ENCODE assay signal across 9 mouse cellular contexts in the genomic region with DNA sequence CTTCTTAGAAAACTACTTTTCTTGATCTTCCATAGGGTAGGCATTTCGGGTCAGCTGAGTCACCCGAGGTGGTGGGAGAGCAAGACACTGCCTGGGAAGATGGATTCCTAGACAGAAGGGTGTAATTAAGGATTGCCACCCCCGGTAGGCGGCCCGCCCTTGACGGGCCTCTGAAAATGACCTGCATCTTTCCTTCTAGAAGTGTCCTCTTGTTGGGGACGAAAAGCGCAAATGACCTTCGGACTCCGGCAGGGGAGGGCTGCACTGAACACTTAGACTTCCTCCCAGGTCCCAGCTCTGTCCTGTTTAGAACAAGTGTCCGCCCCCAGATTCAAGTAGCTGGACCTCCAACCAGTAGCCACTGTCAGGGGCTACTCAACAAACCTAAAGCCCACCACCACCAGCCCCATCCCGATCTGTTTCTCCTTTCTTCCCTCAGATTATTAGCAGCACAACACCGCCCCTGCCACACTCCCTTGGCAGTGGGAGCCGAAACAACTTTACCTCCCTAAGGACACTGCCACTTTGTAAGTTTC. TPM values are rescaled to one million over a fixed set of nuclear protein-coding genes. Genes with fewer than 3 reads are reported as not detected.
DNase-seq lines count a peak whose midpoint lies in the region; ATAC-seq and TF ChIP-seq lines count a peak whose summit lies in the region.
"Had no signal": no experiment of that assay in that cellular context is flagged by ENCODE, and none has a peak within 500 bp of the region (broad histone marks: within the 10 kb centered on the region; RNA-seq: fewer than 3 reads in every experiment).

No protein-coding gene starts in this region.

- H3K4me2 ChIP-seq in embryonic facial prominence, embryonic 14.5 days (ENCODE audit: low read depth, low read length), result peak overlapping the region; percentile 95
- H3K4me2 ChIP-seq in midbrain, embryonic 13.5 days (replicated peaks), result peak overlapping the region; percentile 92

- no peaks in the 10 kb centered on the region for H3K79me2 ChIP-seq in heart, adult 2 months (replicated peaks; ENCODE audit: control insufficient read depth, insufficient read depth, low read length)

- H3K4me1 ChIP-seq in heart, adult 2 months (ENCODE audit: control insufficient read depth, insufficient read depth, low read length), result no peaks in the 10 kb centered on the region
- peaks cover 15% of the 10 kb centered on the region for H3K4me1 ChIP-seq in embryonic facial prominence, embryonic 14.5 days (ENCODE audit: control insufficient read depth, insufficient read depth, low read length)
- H3K4me1 ChIP-seq in midbrain, embryonic 13.5 days (replicated peaks), result peaks cover 55% of the 10 kb centered on the region

- ATAC-seq in embryonic facial prominence, embryonic 14.5 days (ENCODE audit: low read depth), result no peak
- ATAC-seq in midbrain, embryonic 13.5 days, result no peak
- ATAC-seq in monocyte, adult 5-6 weeks (replicated peaks; ENCODE audit: insufficient number of reproducible peaks, low FRiP score, low TSS enrichment, poor library complexity, severe bottlenecking), result no peak
- ATAC-seq in megakaryocyte, adult 5-6 weeks (ENCODE audit: poor library complexity, severe bottlenecking), result no peak

- peaks cover 6% of the 10 kb centered on the region; the same call in 1 of the 2 replicates for H3K27me3 ChIP-seq in heart, adult 2 months (ENCODE audit: control insufficient read depth, insufficient read depth, low read length)
- no peaks in the 10 kb centered on the region; the same call in 1 of the 2 replicates for H3K27me3 ChIP-seq in embryonic facial prominence, embryonic 14.5 days (replicated peaks; ENCODE audit: control insufficient read depth, insufficient read depth, low read length)
- peaks cover 49% of the 10 kb centered on the region for H3K27me3 ChIP-seq in midbrain, embryonic 13.5 days

- H3K27ac ChIP-seq in heart, adult 2 months, result no peak overlapping the region
- H3K27ac ChIP-seq in embryonic facial prominence, embryonic 14.5 days (replicated peaks; ENCODE audit: low read depth, low read length), result peak overlapping the region; percentile 90; the same call in 1 of the 2 replicates
- H3K27ac ChIP-seq in midbrain, embryonic 13.5 days, result peak overlapping the region; percentile 92

- TF ChIP-seq POLR2A in heart, adult 2 months (IDR thresholded peaks at IDR 0.05; ENCODE audit: insufficient read depth, low read depth, low read length), result no peak

- no peak for TF ChIP-seq EP300 in heart, adult 2 months (IDR thresholded peaks at IDR 0.05; ENCODE audit: insufficient read depth, low read depth, low read length)

- H3K9me3 ChIP-seq in embryonic facial prominence, embryonic 14.5 days (ENCODE audit: control insufficient read depth, low read length), result no peaks in the 10 kb centered on the region
- H3K9me3 ChIP-seq in midbrain, embryonic 13.5 days, result no peaks in the 10 kb centered on the region

- no peak overlapping the region for H3K4me3 ChIP-seq in heart, adult 2 months
- peak overlapping the region; percentile 84 for H3K4me3 ChIP-seq in embryonic facial prominence, embryonic 14.5 days (ENCODE audit: low read depth, low read length)
- H3K4me3 ChIP-seq in midbrain, embryonic 13.5 days (replicated peaks), result peak overlapping the region; percentile 71

- H3K36me3 ChIP-seq in heart, adult 2 months (ENCODE audit: control insufficient read depth, insufficient read depth, low read length), result no peaks in the 10 kb centered on the region
- no peaks in the 10 kb centered on the region for H3K36me3 ChIP-seq in embryonic facial prominence, embryonic 14.5 days (ENCODE audit: control insufficient read depth, insufficient read depth, low read length)
- no peaks in the 10 kb centered on the region for H3K36me3 ChIP-seq in midbrain, embryonic 13.5 days
- H3K36me3 ChIP-seq: G1E had no signal

- H3K9ac ChIP-seq in heart, adult 2 months (ENCODE audit: low read depth, low read length), result no peak overlapping the region
- H3K9ac ChIP-seq in embryonic facial prominence, embryonic 14.5 days (ENCODE audit: low read depth, low read length), result peak overlapping the region; percentile 85
- peak overlapping the region; percentile 91 for H3K9ac ChIP-seq in midbrain, embryonic 13.5 days (replicated peaks)

- 1% methylated on average over 14 of the region's 14 CpGs for WGBS in heart, adult 2 months
- 4% methylated on average over 12 of the region's 14 CpGs for WGBS in embryonic facial prominence, embryonic 14.5 days
- WGBS in midbrain, embryonic 13.5 days, result under 1% methylated on average over 14 of the region's 14 CpGs

- no peak for TF ChIP-seq CTCF in heart, adult 2 months (IDR thresholded peaks at IDR 0.05)

- DNase-seq in heart, adult 2 months, result peak; percentile 3 to 21
- DNase-seq in heart, postnatal 14 days, result no peak
- peak; percentile 43 for DNase-seq in embryonic facial prominence, embryonic 14.5 days (ENCODE audit: low spot score)
- DNase-seq in kidney, adult 11 months, result peak; percentile 31
- DNase-seq in adrenal gland, adult 8-10 months, result no peak

- intact Hi-C loops in heart, adult 2 months (cut with DNase I), result loop anchor here (10.0 kb wide), 1 partner anchor 620 kb away; no protein-coding TSS in a partner anchor
- intact Hi-C loops in heart, postnatal 14 days (cut with DNase I), result loop anchor here (10.0 kb wide), 2 partner anchors 150 to 290 kb away; no protein-coding TSS in a partner anchor

RNA-seq across cellular contexts. Expression of gene Tenm3, which starts 0.7 kb away (rescaled TPM):
- total RNA-seq in heart, adult 2 months (2021), result 1 to 10 TPM; 2.0 to 3.8 TPM
- polyA plus RNA-seq in heart, adult 2 months (2012; rRNA removed), result 2.2 and 2.5 TPM in 2 replicates
- total RNA-seq in heart, postnatal 14 days (2021), result 1 to 10 TPM; 4.3 to 5.0 TPM
- polyA plus RNA-seq in embryonic facial prominence, embryonic 14.5 days (2014; fragmentation: Nextera tagmentation; extraction: Ambion mirVana), result 48.3 and 48.6 TPM in 2 replicates
- 41.3 and 57.1 TPM in 2 replicates for polyA plus RNA-seq in midbrain, embryonic 13.5 days (2015; fragmentation: Nextera tagmentation; extraction: Ambion mirVana)
- total RNA-seq in monocyte, adult 5-6 weeks (2017), result not detected in 3 replicates
- total RNA-seq in megakaryocyte, adult 5-6 weeks (2015), result not detected in 2 replicates
- not detected in 2 replicates for total RNA-seq in megakaryocyte, adult 5-6 weeks (2017)
- total RNA-seq in adrenal gland, adult 8-10 months (2022), result 1 to 10 TPM; 4.5 to 9.7 (median 7.0) TPM

Comparison
In these comparisons a context has a peak if more than half of its experiments do, and no peak if none do; other contexts are left out.
1. DNase-seq: peak in heart, adult 2 months (2 of 2), embryonic facial prominence, embryonic 14.5 days (single experiment) and kidney, adult 11 months (single experiment); none in heart, postnatal 14 days (0 of 2) and adrenal gland, adult 8-10 months (single experiment).